Mouse (Mus musculus) right cerebral cortex, postnatal 36 days (tissue): ENCODE data around the gene Ttc38.
A peak's percentile ranks its signal among the peaks of the same experiment; 100 is the strongest.

Source experiments
- DNase-seq, 2 experiments: peaks; one replicate each; pipeline ENCODE4 v3.0.0; 2022; ENCODE audit warnings: low spot score in 2 of 2, mixed read lengths in 1 of 2

Ttc38 gene

GRCm38 (mm10) chr15:85893871-85894270 lies 61.8 kb downstream of the Ttc38 start:
- DNase-seq = no peak

GRCm38 (mm10) chr15:85896284-85896683 lies 64.2 kb downstream of the Ttc38 start:
- peak; percentile 40 to 46 for DNase-seq

GRCm38 (mm10) chr15:85897113-85897512 lies 65.0 kb downstream of the Ttc38 start:
- DNase-seq = no peak

DNA sequence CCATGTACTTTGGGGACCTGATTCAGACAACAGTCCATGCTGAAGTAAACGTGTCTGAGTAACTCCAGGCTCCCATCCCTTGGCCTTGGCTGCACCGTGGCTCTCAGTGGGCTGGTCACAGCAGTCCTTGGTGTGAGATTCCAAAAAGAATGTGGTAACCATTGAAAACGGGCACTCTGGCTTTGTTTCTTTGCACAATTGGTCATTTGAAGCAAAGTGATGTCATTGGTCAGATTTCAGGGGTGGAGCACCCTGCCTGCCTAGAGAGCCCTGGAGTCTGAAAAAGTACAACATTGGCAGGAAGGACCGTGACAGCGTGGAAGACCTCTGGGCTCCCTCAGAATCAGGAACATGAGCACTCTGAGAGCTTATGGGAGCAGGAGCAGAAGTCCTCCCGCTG lies 67.3 kb downstream of the Ttc38 start:
- no peak for DNase-seq

- no peak for DNase-seq
Measured at GRCm38 (mm10) chr15:85900318-85900717, 68.2 kb downstream of the Ttc38 start.

DNA sequence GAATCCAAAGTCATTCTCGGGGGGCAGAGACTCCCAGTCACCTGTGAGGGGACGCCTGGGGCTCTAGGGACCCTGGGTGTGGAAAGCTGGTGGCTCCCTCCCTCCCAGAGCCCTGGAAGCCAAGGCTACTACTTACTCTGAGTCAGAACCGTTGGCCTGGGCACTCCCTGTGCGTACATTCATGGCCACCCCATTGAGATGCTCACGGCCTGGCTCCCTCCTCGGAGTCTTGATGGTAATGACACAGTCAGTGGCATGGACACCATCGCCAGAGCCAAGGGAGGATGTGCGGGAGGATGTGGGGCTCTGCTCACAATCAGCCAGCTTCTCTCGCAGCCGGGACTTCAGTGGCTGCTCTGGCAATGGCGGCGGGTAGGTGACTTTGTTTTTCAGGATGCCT lies 68.7 kb downstream of the Ttc38 start:
- no peak for DNase-seq

GRCm38 (mm10) chr15:85902505-85902904 lies 70.4 kb downstream of the Ttc38 start:
- no peak for DNase-seq

DNA sequence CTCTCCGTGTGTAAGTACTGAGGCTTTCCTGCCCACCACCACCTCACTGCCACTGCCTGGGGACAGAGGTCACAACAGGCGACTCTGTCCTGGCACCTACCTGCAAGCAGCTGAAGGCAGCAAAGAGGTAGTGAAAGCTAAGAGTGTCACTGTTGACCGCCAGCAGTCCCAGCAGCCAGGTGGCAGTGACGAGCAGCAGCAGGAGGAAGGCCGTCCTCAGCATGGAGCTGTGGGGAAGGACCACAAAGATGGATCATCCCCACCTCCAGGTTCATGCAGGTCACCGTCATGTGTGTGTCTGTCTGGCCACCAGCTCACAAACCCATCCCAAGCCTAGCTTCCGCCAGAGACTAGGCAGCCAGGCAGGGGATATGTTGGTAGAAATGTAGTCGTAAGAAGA lies 71.7 kb downstream of the Ttc38 start:
- no peak for DNase-seq
